Mouse (Mus musculus) 3134 (cell line): ENCODE data around the gene Vmn1r210.
"Not testable (repeated sequence)": the region's sequence is repeated elsewhere in the genome, so short reads cannot be mapped to it uniquely, and the experiment has no call there.

Source experiments
- DNase-seq: peaks from one replicate; pipeline ENCODE4 v3.0.0-alpha.2; 2011; ENCODE audit warnings: low spot score; ENCODE audit not compliant: insufficient read length; ENCODE audit errors: extremely low read depth

Gene Vmn1r210

DNA sequence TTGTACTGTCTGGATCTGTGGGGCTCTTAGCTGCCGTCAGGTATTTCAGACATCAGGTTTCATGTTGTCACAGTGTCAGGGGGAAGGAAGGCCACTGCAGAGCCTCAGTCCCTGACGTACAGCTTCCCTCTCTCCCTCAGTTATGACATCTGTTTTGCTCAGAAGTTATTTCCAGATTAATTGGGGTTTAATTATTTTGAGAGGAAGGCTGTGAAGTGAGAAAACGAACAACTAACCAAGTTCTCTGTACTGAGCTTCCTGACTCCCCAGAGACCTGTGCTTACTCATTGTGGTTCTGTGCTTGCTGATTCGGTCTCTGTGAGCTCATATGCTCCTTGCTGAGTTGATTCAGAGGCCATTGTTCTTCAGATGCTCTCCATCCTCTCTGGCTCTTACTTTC is at the start of gene Vmn1r210:
Gene Vmn1r210, minus strand, starts transcription at position 101 of the 400 bp plus-strand sequence.
- DNase-seq, result peak; percentile 6

DNA sequence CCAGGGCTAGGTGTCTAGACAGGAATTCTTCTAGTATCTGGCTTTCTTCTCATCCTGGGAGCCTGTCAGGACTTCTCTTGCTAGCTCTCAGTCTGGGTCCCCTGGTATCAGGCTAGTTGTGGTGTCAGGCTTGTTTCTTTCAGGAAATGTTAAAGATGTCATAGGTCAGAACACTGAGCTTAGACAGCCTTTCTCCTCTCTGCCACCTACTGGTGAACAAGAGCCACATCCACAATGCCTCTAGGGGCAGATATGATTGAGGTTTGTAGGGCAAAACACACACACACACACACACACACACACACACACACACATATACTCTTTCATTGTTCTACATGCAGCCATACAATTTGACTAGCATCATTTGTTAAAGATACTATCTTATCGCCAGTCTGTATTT is 48.1 kb upstream of the Vmn1r210 start:
- no peak for DNase-seq

DNA sequence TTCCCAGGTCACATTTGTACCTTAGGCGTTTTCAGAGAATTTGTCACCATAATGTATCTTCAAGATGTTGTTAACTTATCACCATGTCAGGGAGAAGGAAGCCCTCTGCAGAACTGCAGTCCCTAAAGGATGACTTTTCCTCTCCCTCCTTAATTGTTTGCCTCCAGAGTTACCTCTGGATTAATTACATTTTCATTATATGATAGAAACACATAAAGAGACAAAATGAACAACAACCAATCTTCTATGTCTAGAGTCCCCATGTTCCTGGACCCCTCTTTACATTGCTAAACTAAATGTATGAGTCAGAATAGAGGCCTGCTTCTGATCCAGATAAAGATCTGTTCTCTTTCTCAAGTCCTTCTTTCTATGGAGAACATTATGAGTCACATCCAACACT is 26.3 kb upstream of the Vmn1r210 start, which contains the start of gene Vmn1r211:
Gene Vmn1r211, minus strand, starts transcription at position 101 of the 400 bp plus-strand sequence.
- DNase-seq, result no peak

DNA sequence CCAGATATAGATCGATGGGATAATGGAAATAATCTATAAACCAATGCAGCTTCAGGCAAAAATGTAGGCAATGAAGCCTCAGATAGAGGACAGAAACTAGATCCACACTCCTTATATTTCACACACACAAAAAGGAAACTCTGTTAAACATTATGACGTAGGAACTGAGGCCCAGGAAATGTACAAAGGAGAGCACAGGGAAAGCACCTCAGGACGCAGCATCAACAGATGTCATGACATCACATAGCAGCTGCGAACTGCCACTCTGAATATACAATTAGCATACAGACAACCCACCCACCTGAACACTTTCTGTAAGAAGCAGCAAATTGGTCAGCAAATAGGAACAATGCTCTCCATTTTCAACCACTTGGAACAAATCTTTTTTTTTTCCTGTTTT is 23.6 kb upstream of the Vmn1r210 start:
- no peak for DNase-seq

DNA sequence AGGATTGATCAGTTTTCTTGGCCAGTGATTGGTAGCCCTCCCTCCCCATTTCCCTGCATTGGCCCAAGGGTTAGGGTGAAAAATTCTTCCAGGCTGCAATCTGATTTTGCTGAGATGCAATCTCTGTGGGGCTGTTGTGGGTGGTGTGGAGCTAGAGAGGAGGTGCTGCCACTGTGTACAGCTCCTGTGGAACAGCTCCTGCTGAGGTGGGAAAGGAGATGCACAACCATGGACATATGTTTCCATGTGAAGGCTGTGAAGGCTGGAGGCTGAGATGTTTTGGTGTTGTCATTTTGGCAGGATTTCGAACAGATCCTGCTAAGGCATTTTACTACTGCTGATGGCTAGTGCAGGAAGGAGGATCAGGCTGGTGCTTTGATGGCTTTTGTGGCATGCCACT is 15.7 kb upstream of the Vmn1r210 start:
- DNase-seq, result no peak

DNA sequence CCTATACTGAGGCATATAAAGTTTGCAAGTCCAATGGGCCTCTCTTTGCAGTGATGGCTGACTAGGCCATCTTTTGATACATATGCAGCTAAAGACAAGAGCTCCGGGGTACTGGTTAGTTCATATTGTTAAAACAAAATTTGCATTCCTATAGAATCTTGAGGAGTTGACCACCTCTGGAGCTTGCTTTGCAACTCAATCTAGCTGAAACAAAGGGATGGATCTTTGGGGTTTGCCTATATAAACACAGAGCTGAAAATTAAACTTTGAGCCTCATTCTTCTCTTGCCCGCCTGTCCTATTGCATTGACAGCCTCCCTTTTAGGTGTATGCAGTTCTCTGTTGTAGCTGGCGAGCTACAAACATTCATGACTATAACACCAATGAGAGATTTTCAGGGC is 13.2 kb upstream of the Vmn1r210 start:
- DNase-seq, result not testable (repeated sequence)

DNA sequence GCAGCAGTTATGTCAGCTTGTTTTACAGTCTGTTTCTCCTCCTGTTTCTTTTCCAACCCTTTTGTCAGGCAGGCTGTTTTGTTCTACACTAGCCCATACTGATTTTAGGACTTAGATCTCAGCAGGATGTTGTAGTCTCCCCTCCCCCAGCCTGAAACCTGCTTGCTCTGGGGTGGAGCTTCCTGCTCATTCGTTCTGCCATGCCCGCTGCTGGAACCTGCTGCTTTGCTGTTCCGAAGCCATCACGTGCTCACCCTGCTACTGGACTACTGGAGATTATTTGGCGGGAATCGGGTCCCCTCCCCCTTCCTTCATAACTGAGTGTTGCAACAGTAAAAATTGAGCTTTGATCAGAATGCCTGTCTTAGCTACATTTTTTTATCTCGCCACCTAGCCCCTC is 1.8 kb downstream of the Vmn1r210 start:
- DNase-seq, result not testable (repeated sequence)

DNA sequence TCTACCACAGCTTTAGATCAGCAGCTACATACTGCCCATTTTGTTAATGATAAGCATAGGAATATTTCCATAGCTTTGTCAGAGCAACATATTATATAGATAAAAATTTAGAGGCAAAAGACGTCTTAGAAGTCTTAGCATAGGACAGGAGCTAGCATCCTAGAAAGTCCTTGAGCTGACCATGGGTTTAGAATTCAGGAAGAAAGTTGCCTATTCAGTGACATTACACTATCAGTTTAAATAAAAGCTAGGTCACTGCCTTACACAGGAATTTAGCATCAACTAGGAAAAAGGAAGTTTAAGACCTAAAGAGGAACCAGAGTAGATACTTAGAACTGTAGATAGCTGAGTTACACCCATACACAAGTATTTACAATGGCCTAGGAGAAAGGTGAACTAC is 9.5 kb downstream of the Vmn1r210 start:
- DNase-seq, result not testable (repeated sequence)

DNA sequence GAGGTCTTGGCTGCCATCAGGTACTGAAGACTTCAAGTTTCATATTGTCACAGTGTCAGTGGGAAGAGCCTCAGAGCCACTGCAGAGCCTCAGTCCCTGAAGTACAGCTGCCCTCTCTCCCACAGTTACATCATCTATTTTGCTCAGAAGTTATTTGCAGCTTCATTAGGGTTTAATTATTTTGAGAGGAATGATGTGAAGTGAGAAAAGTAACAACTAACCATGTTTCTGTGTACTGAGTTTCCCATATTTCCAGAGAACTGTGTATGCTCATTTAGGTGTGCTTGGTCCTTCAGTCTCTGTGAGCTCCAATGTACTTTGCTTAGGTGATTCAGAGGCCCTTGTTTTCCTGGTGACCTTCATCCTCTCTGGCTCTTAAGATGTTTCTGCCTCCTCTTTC is 21.6 kb downstream of the Vmn1r210 start, which contains the start of gene Vmn1r209:
Gene Vmn1r209, minus strand, starts transcription at position 101 of the 400 bp plus-strand sequence.
- not testable (repeated sequence) for DNase-seq

DNA sequence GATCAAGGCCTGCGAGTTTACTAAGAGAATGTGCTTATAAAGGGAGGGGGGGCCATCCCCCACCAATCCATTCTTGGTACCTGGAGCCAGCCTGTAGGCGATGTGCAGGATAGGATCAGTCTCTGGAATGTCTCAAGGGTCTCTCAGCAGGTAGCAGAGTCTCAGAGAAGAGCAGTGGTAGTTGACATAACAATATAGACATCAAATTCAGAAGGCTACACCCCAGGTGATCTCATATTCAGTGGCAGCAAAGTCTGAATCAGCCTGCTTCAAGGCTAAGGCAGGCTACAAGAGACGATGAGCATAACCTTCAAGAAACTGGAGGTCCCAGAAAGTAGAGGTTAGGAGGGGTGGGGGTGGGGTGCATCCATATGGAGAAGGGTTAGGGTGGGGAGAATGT is 43.1 kb downstream of the Vmn1r210 start:
- DNase-seq, result not testable (repeated sequence)

DNA sequence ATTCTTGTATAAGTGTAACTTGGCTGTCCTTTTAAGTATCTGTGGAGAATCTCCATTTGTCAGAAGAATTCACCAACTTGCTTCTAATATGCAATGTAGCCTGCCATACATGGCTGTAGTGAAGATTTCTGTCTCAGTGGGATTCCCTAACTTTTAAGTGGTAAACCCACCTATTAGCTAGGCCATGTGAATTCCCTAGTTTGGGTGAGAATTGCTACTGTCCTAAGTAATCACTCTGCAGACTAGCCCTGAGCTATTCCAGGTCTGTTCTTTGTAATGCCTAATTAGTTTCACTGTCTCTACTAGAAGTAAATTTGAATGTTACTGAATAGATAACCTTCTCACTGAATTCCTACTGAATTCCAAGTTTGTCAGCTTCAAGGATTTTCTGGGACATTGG is 47.0 kb downstream of the Vmn1r210 start:
- not testable (repeated sequence) for DNase-seq

DNA sequence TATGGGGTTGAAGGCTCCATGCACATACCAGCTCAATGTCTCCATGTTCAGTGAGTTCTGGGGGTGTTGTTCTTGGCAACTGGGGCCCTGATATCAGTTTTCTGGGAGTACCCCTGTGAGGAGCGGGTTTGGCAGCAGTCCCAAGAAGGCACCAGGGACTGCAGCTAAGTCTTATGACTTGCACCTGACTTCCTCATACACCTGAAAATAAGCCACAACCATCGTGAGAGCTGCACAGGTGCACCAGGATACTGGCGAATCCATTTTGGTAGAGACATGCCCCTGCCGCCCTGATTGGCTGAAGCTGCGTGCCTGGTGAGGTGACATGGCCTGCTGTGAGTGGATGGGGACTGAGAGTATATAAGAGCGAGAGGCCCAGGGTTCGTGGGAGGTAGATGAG is 53.8 kb downstream of the Vmn1r210 start, which contains the start of gene Vmn1r208:
Gene Vmn1r208, minus strand, starts transcription at position 101 of the 400 bp plus-strand sequence.
- not testable (repeated sequence) for DNase-seq
